Mouse (Mus musculus) lung, postnatal 4 days (tissue): Measurements from ENCODE around the gene Ccdc173.
A peak's percentile ranks its signal among the peaks of the same experiment; 100 is the strongest.
"Not testable (repeated sequence)": the region's sequence is repeated elsewhere in the genome, so short reads cannot be mapped to it uniquely, and the experiment has no call there.

ENCODE experiments used
- DNase-seq, 2 experiments: peaks; one replicate each; pipeline ENCODE4 v3.0.0; 2021

The Ccdc173 gene

GRCm38 (mm10) chr2:69789429-69790069 lies at the start of gene Ccdc173, which contains the start of gene Phospho2:
TSS of gene Ccdc173 (minus strand) at chr2:69789575.
TSS of gene Phospho2 (plus strand) at chr2:69789623.
- DNase-seq: peak; percentile 99

- no peak for DNase-seq
Measured at GRCm38 (mm10) chr2:69838707-69839106, 49.3 kb upstream of the Ccdc173 start.

- no peak for DNase-seq
Measured at GRCm38 (mm10) chr2:69837996-69838395, 48.6 kb upstream of the Ccdc173 start.

GRCm38 (mm10) chr2:69837244-69837967 lies 48.0 kb upstream of the Ccdc173 start:
- no peak for DNase-seq

GRCm38 (mm10) chr2:69830116-69830515 lies 40.7 kb upstream of the Ccdc173 start:
- no peak for DNase-seq

- no peak for DNase-seq
Measured at GRCm38 (mm10) chr2:69829680-69830079, 40.3 kb upstream of the Ccdc173 start.

GRCm38 (mm10) chr2:69828031-69828430 lies 38.7 kb upstream of the Ccdc173 start:
- DNase-seq: no peak

- DNase-seq: peak in 1 of 2 experiments; percentile 66
Measured at GRCm38 (mm10) chr2:69826380-69826779, 37.0 kb upstream of the Ccdc173 start.

GRCm38 (mm10) chr2:69825898-69826297 lies 36.5 kb upstream of the Ccdc173 start:
- DNase-seq: no peak

GRCm38 (mm10) chr2:69823129-69823677 lies 33.8 kb upstream of the Ccdc173 start:
- DNase-seq: peak; percentile 47 to 65

- DNase-seq: peak; percentile 51 to 65
Measured at GRCm38 (mm10) chr2:69822361-69823128, 33.2 kb upstream of the Ccdc173 start.

GRCm38 (mm10) chr2:69821711-69822110 lies 32.3 kb upstream of the Ccdc173 start, which contains the start of gene Klhl23:
TSS of gene Klhl23 (plus strand) at chr2:69821944.
- DNase-seq: peak; percentile 38 to 43

GRCm38 (mm10) chr2:69820201-69820600 lies 30.8 kb upstream of the Ccdc173 start:
- DNase-seq: no peak

GRCm38 (mm10) chr2:69818350-69819085 lies 29.1 kb upstream of the Ccdc173 start:
- no peak for DNase-seq

- DNase-seq: no peak
Measured at GRCm38 (mm10) chr2:69816575-69816974, 27.2 kb upstream of the Ccdc173 start.

- not testable (repeated sequence) for DNase-seq
Measured at GRCm38 (mm10) chr2:69811349-69811748, 22.0 kb upstream of the Ccdc173 start.

GRCm38 (mm10) chr2:69810169-69810568 lies 20.8 kb upstream of the Ccdc173 start:
- no peak for DNase-seq

- not testable (repeated sequence) for DNase-seq
Measured at GRCm38 (mm10) chr2:69804663-69805062, 15.3 kb upstream of the Ccdc173 start.

- DNase-seq: no peak
Measured at GRCm38 (mm10) chr2:69803756-69804155, 14.4 kb upstream of the Ccdc173 start.

GRCm38 (mm10) chr2:69802911-69803312 lies 13.5 kb upstream of the Ccdc173 start:
- peak; percentile 76 to 84 for DNase-seq

- no peak for DNase-seq
Measured at GRCm38 (mm10) chr2:69790722-69791121, 1.3 kb upstream of the Ccdc173 start.

- peak; percentile 82 to 90 for DNase-seq
Measured at GRCm38 (mm10) chr2:69790285-69790684, 910 bp upstream of the Ccdc173 start.
